Mouse (Mus musculus): ENCODE data around the gene Olfr538. TPM values are rescaled to one million over a fixed set of nuclear protein-coding genes. Genes with fewer than 3 reads are reported as not detected.

Gene Olfr538
- not detected for polyA plus RNA-seq (2014; fragmentation: Illumina TruSeq; extraction: RNeasy Lipid Tissue Mini Kit (QIAGEN cat#74804); ENCODE audit: low read depth, low replicate concordance)

GRCm38 (mm10) chr7:140567586-140567985 is at the start of gene Olfr538:
Gene Olfr538, plus strand, starts transcription at chr7:140567886.

DNA sequence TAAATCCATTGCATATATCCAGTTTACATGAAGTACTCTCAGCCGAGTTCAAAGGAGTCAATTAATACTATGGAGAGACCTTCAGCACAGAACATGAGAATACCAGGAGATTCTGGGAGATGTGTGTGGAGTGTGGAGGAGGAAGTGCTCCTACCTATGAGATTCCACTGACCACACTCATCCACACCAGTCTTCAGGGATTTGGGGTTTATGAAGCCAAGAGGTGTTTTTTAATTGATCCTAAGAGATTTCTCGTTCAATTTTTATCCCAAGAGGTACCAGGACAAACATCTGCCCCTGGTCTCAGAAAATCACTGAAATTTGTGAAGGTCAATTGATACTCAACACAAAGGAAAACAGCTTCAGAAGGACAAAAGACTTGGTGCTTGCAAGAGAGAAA is 33.3 kb downstream of the Olfr538 start, which contains the start of gene Olfr46:
Gene Olfr46 (plus strand): TSS at position 301 of the 400 bp plus-strand sequence.

Other genes starting within 250 kb of the Olfr538 start
- gene Olfr525, start 247.0 kb upstream of the Olfr538 start, polyA plus RNA-seq (2014; fragmentation: Illumina TruSeq; extraction: RNeasy Lipid Tissue Mini Kit (QIAGEN cat#74804); ENCODE audit: low read depth, low replicate concordance): not detected
- gene Olfr527, start 233.9 kb upstream of the Olfr538 start, polyA plus RNA-seq (2014; fragmentation: Illumina TruSeq; extraction: RNeasy Lipid Tissue Mini Kit (QIAGEN cat#74804); ENCODE audit: low read depth, low replicate concordance): not detected
- gene Olfr60, start 206.2 kb upstream of the Olfr538 start, polyA plus RNA-seq (2014; fragmentation: Illumina TruSeq; extraction: RNeasy Lipid Tissue Mini Kit (QIAGEN cat#74804); ENCODE audit: low read depth, low replicate concordance): not detected
- gene Olfr530, start 191.6 kb upstream of the Olfr538 start, polyA plus RNA-seq (2014; fragmentation: Illumina TruSeq; extraction: RNeasy Lipid Tissue Mini Kit (QIAGEN cat#74804); ENCODE audit: low read depth, low replicate concordance): not detected
- gene Olfr531, start 165.0 kb upstream of the Olfr538 start, polyA plus RNA-seq (2014; fragmentation: Illumina TruSeq; extraction: RNeasy Lipid Tissue Mini Kit (QIAGEN cat#74804); ENCODE audit: low read depth, low replicate concordance): not detected
- not detected for gene Olfr532, start 146.2 kb upstream of the Olfr538 start, polyA plus RNA-seq (2014; fragmentation: Illumina TruSeq; extraction: RNeasy Lipid Tissue Mini Kit (QIAGEN cat#74804); ENCODE audit: low read depth, low replicate concordance)
- not detected for gene Olfr533, start 104.5 kb upstream of the Olfr538 start, polyA plus RNA-seq (2014; fragmentation: Illumina TruSeq; extraction: RNeasy Lipid Tissue Mini Kit (QIAGEN cat#74804); ENCODE audit: low read depth, low replicate concordance)
- gene Olfr535, start 83.7 kb upstream of the Olfr538 start, polyA plus RNA-seq (2014; fragmentation: Illumina TruSeq; extraction: RNeasy Lipid Tissue Mini Kit (QIAGEN cat#74804); ENCODE audit: low read depth, low replicate concordance): not detected
- gene Olfr536, start 60.5 kb upstream of the Olfr538 start, polyA plus RNA-seq (2014; fragmentation: Illumina TruSeq; extraction: RNeasy Lipid Tissue Mini Kit (QIAGEN cat#74804); ENCODE audit: low read depth, low replicate concordance): not detected
- gene Olfr46, start 33.4 kb downstream of the Olfr538 start, polyA plus RNA-seq (2014; fragmentation: Illumina TruSeq; extraction: RNeasy Lipid Tissue Mini Kit (QIAGEN cat#74804); ENCODE audit: low read depth, low replicate concordance): not detected
- not detected for gene Olfr61, start 61.1 kb downstream of the Olfr538 start, polyA plus RNA-seq (2014; fragmentation: Illumina TruSeq; extraction: RNeasy Lipid Tissue Mini Kit (QIAGEN cat#74804); ENCODE audit: low read depth, low replicate concordance)
- gene Olfr53, start 78.6 kb downstream of the Olfr538 start, polyA plus RNA-seq (2014; fragmentation: Illumina TruSeq; extraction: RNeasy Lipid Tissue Mini Kit (QIAGEN cat#74804); ENCODE audit: low read depth, low replicate concordance): not detected
- not detected for gene Olfr539, start 92.0 kb downstream of the Olfr538 start, polyA plus RNA-seq (2014; fragmentation: Illumina TruSeq; extraction: RNeasy Lipid Tissue Mini Kit (QIAGEN cat#74804); ENCODE audit: low read depth, low replicate concordance)
- not detected for gene Olfr45, start 114.1 kb downstream of the Olfr538 start, polyA plus RNA-seq (2014; fragmentation: Illumina TruSeq; extraction: RNeasy Lipid Tissue Mini Kit (QIAGEN cat#74804); ENCODE audit: low read depth, low replicate concordance)
- gene Olfr541, start 129.4 kb downstream of the Olfr538 start, polyA plus RNA-seq (2014; fragmentation: Illumina TruSeq; extraction: RNeasy Lipid Tissue Mini Kit (QIAGEN cat#74804); ENCODE audit: low read depth, low replicate concordance): not detected
- gene Cyp2e1, start 195.9 kb downstream of the Olfr538 start, polyA plus RNA-seq (2014; fragmentation: Illumina TruSeq; extraction: RNeasy Lipid Tissue Mini Kit (QIAGEN cat#74804); ENCODE audit: low read depth, low replicate concordance): 641 TPM
- not detected for gene Syce1, start 220.0 kb downstream of the Olfr538 start, polyA plus RNA-seq (2014; fragmentation: Illumina TruSeq; extraction: RNeasy Lipid Tissue Mini Kit (QIAGEN cat#74804); ENCODE audit: low read depth, low replicate concordance)